Mouse (Mus musculus) limb, embryonic 14.5 days (tissue): ENCODE results near the gene Aqp12. TPM values are rescaled to one million over a fixed set of nuclear protein-coding genes. Genes with fewer than 3 reads are reported as not detected.

Experiments used
- ATAC-seq: fragments of 200-750 bp; cut with Nextera tagmentation; 2 replicates; pipeline ENCODE4 v1.8.0; 2017; ENCODE audit warnings: low read depth, moderate number of reproducible peaks, moderate TSS enrichment; ENCODE audit not compliant: low FRiP score
- DNase-seq: peaks from one replicate; pipeline ENCODE4 v3.0.0-alpha.2; 2015; ENCODE audit warnings: low spot score
- H3K27ac ChIP-seq: fragments of 300-500 bp; sonication (generic); replicated peaks from 2 replicates; pipeline ENCODE4 v1.5.1; 2014; ENCODE audit warnings: low read depth, mild to moderate bottlenecking, low read length, moderate library complexity, mixed read lengths
- H3K27me3 ChIP-seq: fragments of 300-500 bp; sonication (generic); 2 replicates; pipeline ENCODE4 v1.6.1; 2014; ENCODE audit warnings: low read length, mixed read lengths; ENCODE audit not compliant: control insufficient read depth, insufficient read depth
- H3K36me3 ChIP-seq: fragments of 300-500 bp; sonication (generic); 2 replicates; pipeline ENCODE4 v1.6.1; 2014; ENCODE audit warnings: mild to moderate bottlenecking, low read length, moderate library complexity, mixed read lengths; ENCODE audit not compliant: control insufficient read depth, insufficient read depth
- H3K4me1 ChIP-seq: fragments of 300-500 bp; sonication (generic); 2 replicates; pipeline ENCODE4 v1.6.1; 2014; ENCODE audit warnings: antibody characterized with exemption, low read length, mixed read lengths; ENCODE audit not compliant: control insufficient read depth, insufficient read depth
- H3K4me2 ChIP-seq: fragments of 300-500 bp; sonication (generic); replicated peaks from 2 replicates; pipeline ENCODE4 v1.6.1; 2014; ENCODE audit warnings: low read depth, mild to moderate bottlenecking, low read length, moderate library complexity; ENCODE audit not compliant: severe bottlenecking
- H3K4me3 ChIP-seq: fragments of 300-500 bp; sonication (generic); replicated peaks from 2 replicates; pipeline ENCODE4 v1.5.1; 2014; ENCODE audit warnings: low read length
- H3K9ac ChIP-seq: fragments of 300-500 bp; sonication (generic); 2 replicates; pipeline ENCODE4 v1.6.1; 2014; ENCODE audit warnings: mild to moderate bottlenecking, low read depth, low read length, moderate library complexity; ENCODE audit not compliant: severe bottlenecking
- H3K9me3 ChIP-seq: fragments of 300-500 bp; sonication (generic); 2 replicates; pipeline ENCODE4 v1.6.1; 2016; ENCODE audit warnings: low read length; ENCODE audit not compliant: control insufficient read depth
- POLR2A ChIP-seq: fragments of 200-500 bp; IDR thresholded peaks from 2 replicates; pipeline ENCODE4 v1.8.0; 2012; ENCODE audit warnings: inconsistent platforms, mild to moderate bottlenecking, moderate library complexity, borderline replicate concordance; ENCODE audit not compliant: insufficient read depth, insufficient read length; ENCODE audit errors: extremely low read depth
- WGBS: fragments of 180-500 bp; shearing (Covaris S2); extraction: QIAGEN DNeasy Blood & Tissue Kit; methylation state at CpG from one replicate; pipeline ENCODE4 v1.1.7; 2014; 5-methylcytosine and 5-hydroxymethylcytosine counted together
- polyA plus RNA-seq, 2 experiments: library from polyadenylated mRNA; depleted of rRNA in 1 of 2; stranded (reverse) in 1 of 2; unstranded in 1 of 2; fragments of >200 nt; fragmentation: Nextera tagmentation in 1 of 2; extraction: Ambion mirVana in 1 of 2; gene quantifications; 2 replicates each; pipeline versions ENCODE4 v1.2.1 to v1.2.3; 2012 to 2014

Aqp12 gene
- polyA plus RNA-seq, 2 experiments = not detected

DNA sequence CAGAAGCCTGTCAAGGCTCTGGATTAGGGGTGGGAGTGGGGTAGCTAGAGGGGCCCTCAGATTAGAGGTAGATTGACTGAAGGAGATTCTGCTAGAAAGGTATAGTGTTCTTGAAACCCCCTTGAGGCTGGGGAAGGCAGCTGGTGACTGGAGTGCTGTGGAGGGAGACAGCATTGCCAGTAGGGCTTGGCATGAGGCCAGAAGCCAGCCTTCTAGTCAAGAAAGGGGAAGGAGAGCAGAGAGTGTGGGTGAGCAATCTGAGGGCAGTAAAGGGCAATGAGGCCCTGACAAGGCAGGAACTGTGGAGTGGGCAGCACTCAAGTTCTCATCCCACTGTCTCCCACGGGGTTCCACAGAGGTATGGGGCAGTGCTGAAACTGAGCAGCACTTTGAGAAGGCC is 33.3 kb upstream of the Aqp12 start:
- Histone ChIP-seq H3K4me2 (no peak overlapping the region), H3K9ac (no peak overlapping the region), H3K27ac (no peak overlapping the region), H3K36me3 (no peaks in the 10 kb centered on the region), H3K9me3 (no peaks in the 10 kb centered on the region), H3K4me3 (no peak overlapping the region), H3K27me3 (no peaks in the 10 kb centered on the region), H3K4me1 (no peaks in the 10 kb centered on the region)
- no peak for TF ChIP-seq POLR2A
- ATAC-seq (no peak), DNase-seq (peak; percentile 26)
- 100% methylated on average over 1 of the region's 1 CpGs for WGBS

DNA sequence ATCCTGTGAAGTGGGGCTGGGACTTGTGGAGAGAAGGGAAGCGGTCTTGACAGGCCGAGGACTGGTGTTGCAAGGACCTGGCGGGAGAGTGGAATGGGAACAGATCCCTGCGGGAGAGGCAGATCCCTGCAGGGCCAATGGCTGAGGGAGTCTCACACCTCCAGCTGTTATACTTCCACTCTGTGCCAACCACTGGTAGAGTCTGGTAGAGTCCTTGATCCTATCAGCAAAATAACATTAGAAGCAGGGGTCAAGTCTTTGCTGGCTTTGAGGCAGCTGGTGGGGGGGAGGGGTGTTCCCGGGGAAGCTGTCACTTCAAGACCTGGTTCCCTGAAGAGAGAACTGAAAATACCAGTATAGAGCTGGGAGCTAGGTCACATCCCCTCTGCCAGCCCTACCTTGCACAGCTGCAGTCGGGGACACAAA is 30.0 kb upstream of the Aqp12 start:
- 34% methylated on average over 6 of the region's 6 CpGs for WGBS

DNA sequence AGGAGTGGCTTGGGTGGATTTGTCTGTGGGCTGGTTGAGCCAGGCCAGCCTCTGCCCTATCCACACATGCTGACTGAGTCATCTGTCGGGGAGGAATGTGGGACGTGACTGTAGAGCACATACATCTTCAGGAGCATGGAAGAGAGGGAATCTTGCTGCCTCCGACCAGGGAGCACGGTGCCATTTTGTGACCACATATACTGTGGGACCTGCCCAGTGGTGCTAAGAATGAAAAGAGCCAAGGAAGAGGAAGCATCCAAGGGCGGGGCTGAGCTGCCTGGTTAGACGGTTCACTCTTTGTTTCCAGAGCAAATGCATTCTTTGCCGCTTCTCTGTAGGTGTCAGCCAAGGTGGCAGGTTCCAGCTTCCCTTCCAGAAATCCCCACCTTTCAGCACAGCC is 27.5 kb upstream of the Aqp12 start:
- H3K27ac ChIP-seq = no peak overlapping the region
- ATAC-seq (no peak), DNase-seq (no peak)
- no peaks in the 10 kb centered on the region for H3K4me1 ChIP-seq
- 46% methylated on average over 7 of the region's 7 CpGs for WGBS
- H3K4me2 ChIP-seq = no peak overlapping the region
- no peak overlapping the region for H3K9ac ChIP-seq
- no peak for TF ChIP-seq POLR2A
- no peaks in the 10 kb centered on the region for H3K36me3 ChIP-seq
- H3K27me3 ChIP-seq = no peaks in the 10 kb centered on the region
- H3K9me3 ChIP-seq = no peaks in the 10 kb centered on the region
- no peak overlapping the region for H3K4me3 ChIP-seq

More for the DNA sequence above, 30.0 kb upstream of the Aqp12 start:
- no peak overlapping the region for H3K27ac ChIP-seq
- no peak overlapping the region for H3K9ac ChIP-seq
- no peak overlapping the region for H3K4me2 ChIP-seq
- no peaks in the 10 kb centered on the region for H3K36me3 ChIP-seq
- DNase-seq (no peak), ATAC-seq (no peak)
- H3K9me3 ChIP-seq = no peaks in the 10 kb centered on the region
- no peaks in the 10 kb centered on the region for H3K4me1 ChIP-seq
- H3K4me3 ChIP-seq = no peak overlapping the region
- no peaks in the 10 kb centered on the region for H3K27me3 ChIP-seq
- TF ChIP-seq POLR2A = no peak

DNA sequence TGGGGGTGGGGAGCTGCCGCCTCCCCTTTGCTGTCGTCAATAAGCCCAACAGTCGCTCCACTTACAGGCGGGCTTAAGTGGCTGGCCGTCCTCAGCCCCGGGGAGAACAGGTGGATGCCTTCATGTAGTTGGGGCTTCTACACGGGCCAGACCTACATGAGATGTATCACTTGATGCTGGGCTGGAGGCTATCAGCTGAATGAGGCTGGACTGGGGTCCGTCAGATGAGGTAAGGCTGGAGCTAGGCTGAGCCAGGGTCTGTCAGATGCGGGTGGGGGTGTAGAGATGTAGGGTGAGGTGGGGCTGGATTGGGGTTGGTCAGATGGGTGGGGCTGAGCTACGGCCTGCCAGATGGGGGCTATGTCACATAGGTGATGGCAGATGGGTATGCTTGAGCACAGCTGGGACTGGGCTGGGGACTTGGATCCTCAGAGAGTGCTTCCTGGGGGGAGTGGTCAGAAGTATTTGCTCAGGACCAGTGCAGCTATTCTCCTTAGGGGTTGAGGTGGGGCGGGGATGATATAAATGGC is 27.0 kb upstream of the Aqp12 start:
- Histone ChIP-seq H3K27me3 (no peaks in the 10 kb centered on the region), H3K9me3 (no peaks in the 10 kb centered on the region), H3K4me3 (no peak overlapping the region), H3K36me3 (no peaks in the 10 kb centered on the region), H3K4me2 (no peak overlapping the region), H3K4me1 (no peaks in the 10 kb centered on the region), H3K27ac (no peak overlapping the region), H3K9ac (no peak overlapping the region)
- 0 out of 2 replicates have a peak, but pooled peaks have one; percentile 44 for ATAC-seq
- no peak for TF ChIP-seq POLR2A
- DNase-seq = no peak
- 19% methylated on average over 11 of the region's 11 CpGs for WGBS

- no peak for DNase-seq
- Histone ChIP-seq H3K9me3 (no peaks in the 10 kb centered on the region), H3K27me3 (no peaks in the 10 kb centered on the region), H3K27ac (no peak overlapping the region), H3K9ac (no peak overlapping the region), H3K4me3 (no peak overlapping the region), H3K36me3 (no peaks in the 10 kb centered on the region), H3K4me1 (no peaks in the 10 kb centered on the region), H3K4me2 (no peak overlapping the region)
- no peak for TF ChIP-seq POLR2A
- ATAC-seq = no peak
- WGBS = 65% methylated on average over 7 of the region's 7 CpGs
Measured at GRCm38 (mm10) chr1:92981056-92981845, 24.9 kb upstream of the Aqp12 start.
